Mouse (Mus musculus) intestine, embryonic 15.5 days (tissue): ENCODE data around the gene Satb1. TPM values are rescaled to one million over a fixed set of nuclear protein-coding genes. Genes with fewer than 3 reads are reported as not detected.

Source experiments
- ATAC-seq: fragments of 200-750 bp; cut with Nextera tagmentation; 2 replicates; pipeline ENCODE4 v1.8.0; 2017; ENCODE audit warnings: moderate TSS enrichment, moderate library complexity
- H3K27ac ChIP-seq: fragments of 300-500 bp; sonication (generic); 2 replicates; pipeline ENCODE4 v1.5.1; 2015; ENCODE audit warnings: mild to moderate bottlenecking, inconsistent platforms
- H3K27me3 ChIP-seq: fragments of 300-500 bp; sonication (generic); replicated peaks from 2 replicates; pipeline ENCODE4 v1.6.1; 2015; ENCODE audit warnings: inconsistent platforms
- H3K36me3 ChIP-seq: fragments of 300-500 bp; sonication (generic); 2 replicates; pipeline ENCODE4 v1.6.1; 2015; ENCODE audit warnings: inconsistent platforms
- H3K4me1 ChIP-seq: fragments of 300-500 bp; sonication (generic); replicated peaks from 2 replicates; pipeline ENCODE4 v1.6.1; 2015; ENCODE audit warnings: inconsistent platforms
- H3K4me2 ChIP-seq: fragments of 300-500 bp; sonication (generic); replicated peaks from 2 replicates; pipeline ENCODE4 v1.6.1; 2015; ENCODE audit warnings: mild to moderate bottlenecking, inconsistent platforms
- H3K4me3 ChIP-seq: fragments of 300-500 bp; sonication (generic); replicated peaks from 2 replicates; pipeline ENCODE4 v1.5.1; 2015; ENCODE audit warnings: inconsistent platforms
- H3K9ac ChIP-seq: fragments of 300-500 bp; sonication (generic); 2 replicates; pipeline ENCODE4 v1.6.1; 2015; ENCODE audit warnings: inconsistent platforms
- H3K9me3 ChIP-seq: fragments of 300-500 bp; sonication (generic); 2 replicates; pipeline ENCODE4 v1.6.1; 2016; ENCODE audit warnings: inconsistent platforms
- WGBS: fragments of 180-500 bp; shearing (Covaris S2); methylation state at CpG from one replicate; pipeline ENCODE4 v1.1.7; 2015; 5-methylcytosine and 5-hydroxymethylcytosine counted together
- polyA plus RNA-seq: library from polyadenylated mRNA; unstranded; fragments of >200 nt; fragmentation: Nextera tagmentation; extraction: Ambion mirVana; gene quantifications from 2 replicates; pipeline ENCODE4 v1.2.1, GENCODE M21; 2015

The Satb1 gene
- polyA plus RNA-seq, 1 experiment from 2014 or later = 5.5 TPM

- Histone ChIP-seq H3K27ac (no peak overlapping the region), H3K4me3 (no peak overlapping the region), H3K4me2 (no peak overlapping the region), H3K9ac (no peak overlapping the region), H3K36me3 (no peaks in the 10 kb centered on the region), H3K4me1 (peaks cover 8% of the 10 kb centered on the region; the same call in 1 of the 2 replicates), H3K27me3 (peaks cover 30% of the 10 kb centered on the region), H3K9me3 (no peaks in the 10 kb centered on the region)
- WGBS = 10% methylated on average over 1 of the region's 1 CpGs
- no peak for ATAC-seq
These were observed 3.8 kb upstream of the Satb1 start for GRCm38 (mm10) chr17:51836901-51837300.

GRCm38 (mm10) chr17:51836243-51836642 lies 3.2 kb upstream of the Satb1 start:
- 84% methylated on average over 5 of the region's 5 CpGs for WGBS
- Histone ChIP-seq H3K27me3 (peaks cover 37% of the 10 kb centered on the region), H3K36me3 (no peaks in the 10 kb centered on the region), H3K9ac (no peak overlapping the region), H3K4me1 (peaks cover 13% of the 10 kb centered on the region; the same call in 1 of the 2 replicates), H3K9me3 (no peaks in the 10 kb centered on the region), H3K4me3 (no peak overlapping the region), H3K27ac (no peak overlapping the region), H3K4me2 (no peak overlapping the region)
- no peak for ATAC-seq

- no peaks in the 10 kb centered on the region for H3K9me3 ChIP-seq
- no peak for ATAC-seq
- H3K4me2 ChIP-seq = peak overlapping the region; percentile 99
- H3K27ac ChIP-seq = no peak overlapping the region
- H3K36me3 ChIP-seq = no peaks in the 10 kb centered on the region
- WGBS = 4% methylated on average over 16 of the region's 16 CpGs
- H3K27me3 ChIP-seq = peaks cover 47% of the 10 kb centered on the region
- H3K9ac ChIP-seq = no peak overlapping the region
- peak overlapping the region; percentile 66 for H3K4me3 ChIP-seq
- H3K4me1 ChIP-seq = peaks cover 13% of the 10 kb centered on the region; the same call in 1 of the 2 replicates
These were observed 680 bp upstream of the Satb1 start for GRCm38 (mm10) chr17:51833578-51834361.

GRCm38 (mm10) chr17:51832421-51832875 lies 642 bp downstream of the Satb1 start:
- Histone ChIP-seq H3K4me3 (peak overlapping the region; percentile 66), H3K4me1 (peaks cover 13% of the 10 kb centered on the region; the same call in 1 of the 2 replicates), H3K27me3 (peaks cover 55% of the 10 kb centered on the region), H3K9ac (peak overlapping the region; percentile 41), H3K36me3 (no peaks in the 10 kb centered on the region), H3K9me3 (no peaks in the 10 kb centered on the region), H3K4me2 (peak overlapping the region; percentile 99), H3K27ac (no peak overlapping the region)
- ATAC-seq = peak; percentile 82
- under 1% methylated on average over 35 of the region's 66 CpGs for WGBS

GRCm38 (mm10) chr17:51831702-51832420 lies 1.2 kb downstream of the Satb1 start:
- Histone ChIP-seq H3K27me3 (peaks cover 56% of the 10 kb centered on the region), H3K4me1 (peaks cover 13% of the 10 kb centered on the region; the same call in 1 of the 2 replicates), H3K9me3 (no peaks in the 10 kb centered on the region), H3K36me3 (no peaks in the 10 kb centered on the region), H3K9ac (peak overlapping the region; percentile 41), H3K27ac (no peak overlapping the region), H3K4me2 (peak overlapping the region; percentile 99), H3K4me3 (peak overlapping the region; percentile 66)
- WGBS = under 1% methylated on average over 57 of the region's 57 CpGs
- peak; percentile 26; the same call in 1 of the 2 replicates for ATAC-seq

GRCm38 (mm10) chr17:51831121-51831701 lies 1.9 kb downstream of the Satb1 start:
- no peak overlapping the region for H3K9ac ChIP-seq
- H3K9me3 ChIP-seq = no peaks in the 10 kb centered on the region
- H3K4me2 ChIP-seq = peak overlapping the region; percentile 99
- ATAC-seq = no peak
- H3K36me3 ChIP-seq = no peaks in the 10 kb centered on the region
- no peak overlapping the region for H3K27ac ChIP-seq
- H3K4me1 ChIP-seq = peaks cover 13% of the 10 kb centered on the region; the same call in 1 of the 2 replicates
- peak overlapping the region; percentile 66 for H3K4me3 ChIP-seq
- WGBS = 15% methylated on average over 14 of the region's 14 CpGs
- H3K27me3 ChIP-seq = peaks cover 62% of the 10 kb centered on the region

GRCm38 (mm10) chr17:51829436-51829835 lies 3.7 kb downstream of the Satb1 start:
- Histone ChIP-seq H3K4me1 (peaks cover 13% of the 10 kb centered on the region; the same call in 1 of the 2 replicates), H3K36me3 (no peaks in the 10 kb centered on the region), H3K4me3 (no peak overlapping the region), H3K9me3 (no peaks in the 10 kb centered on the region), H3K4me2 (no peak overlapping the region), H3K27me3 (peaks cover 48% of the 10 kb centered on the region), H3K27ac (no peak overlapping the region), H3K9ac (no peak overlapping the region)
- no peak for ATAC-seq

GRCm38 (mm10) chr17:51827922-51828410 lies 5.1 kb downstream of the Satb1 start:
- WGBS = 44% methylated on average over 8 of the region's 8 CpGs
- no peak overlapping the region for H3K27ac ChIP-seq
- no peak overlapping the region for H3K9ac ChIP-seq
- no peak for ATAC-seq
- no peaks in the 10 kb centered on the region for H3K9me3 ChIP-seq
- peaks cover 38% of the 10 kb centered on the region for H3K27me3 ChIP-seq
- peaks cover 9% of the 10 kb centered on the region; the same call in 1 of the 2 replicates for H3K4me1 ChIP-seq
- H3K4me2 ChIP-seq = no peak overlapping the region
- H3K36me3 ChIP-seq = no peaks in the 10 kb centered on the region
- H3K4me3 ChIP-seq = no peak overlapping the region

- Histone ChIP-seq H3K4me1 (peaks cover under 1% of the 10 kb centered on the region; the same call in 1 of the 2 replicates), H3K9ac (no peak overlapping the region), H3K27me3 (peaks cover 28% of the 10 kb centered on the region), H3K4me3 (no peak overlapping the region), H3K4me2 (no peak overlapping the region), H3K36me3 (no peaks in the 10 kb centered on the region), H3K27ac (no peak overlapping the region), H3K9me3 (no peaks in the 10 kb centered on the region)
- no peak for ATAC-seq
- 60% methylated on average over 4 of the region's 4 CpGs for WGBS
These were observed 6.6 kb downstream of the Satb1 start for GRCm38 (mm10) chr17:51826461-51826860.

GRCm38 (mm10) chr17:51814301-51814700 lies 18.8 kb downstream of the Satb1 start:
- 0 out of 2 replicates have a peak, but pooled peaks cover 4% of the 10 kb centered on the region for H3K4me1 ChIP-seq
- H3K4me3 ChIP-seq = no peak overlapping the region
- H3K9ac ChIP-seq = no peak overlapping the region
- H3K4me2 ChIP-seq = no peak overlapping the region
- WGBS = 30% methylated on average over 6 of the region's 6 CpGs
- no peak overlapping the region for H3K27ac ChIP-seq
- H3K9me3 ChIP-seq = no peaks in the 10 kb centered on the region
- no peaks in the 10 kb centered on the region for H3K36me3 ChIP-seq
- no peak for ATAC-seq
- no peaks in the 10 kb centered on the region for H3K27me3 ChIP-seq

- peak overlapping the region; percentile 70; the same call in 1 of the 2 replicates for H3K9ac ChIP-seq
These were observed 19.3 kb downstream of the Satb1 start for GRCm38 (mm10) chr17:51813784-51814120.

More at GRCm38 (mm10) chr17:51813784-51814120, 19.3 kb downstream of the Satb1 start:
- ATAC-seq = no peak
- H3K27me3 ChIP-seq = no peaks in the 10 kb centered on the region
- H3K9me3 ChIP-seq = no peaks in the 10 kb centered on the region
- 0 out of 2 replicates have a peak, but pooled peaks cover 4% of the 10 kb centered on the region for H3K4me1 ChIP-seq
- no peaks in the 10 kb centered on the region for H3K36me3 ChIP-seq
- H3K4me3 ChIP-seq = peak overlapping the region; percentile 79
- no peak overlapping the region for H3K27ac ChIP-seq
- peak overlapping the region; percentile 95 for H3K4me2 ChIP-seq
- 4% methylated on average over 6 of the region's 6 CpGs for WGBS
